Mouse (Mus musculus) erythroblast, embryonic 14.5 days (primary cell): ENCODE data around the gene Anapc13. TPM values are rescaled to one million over a fixed set of nuclear protein-coding genes. Genes with fewer than 3 reads are reported as not detected.

Experiments
- H3K27me3 ChIP-seq: 2 replicates; pipeline ENCODE4 v1.6.1; 2012; ENCODE audit warnings: inconsistent platforms; ENCODE audit not compliant: control insufficient read depth
- H3K36me3 ChIP-seq: 2 replicates; pipeline ENCODE4 v1.6.1; 2012; ENCODE audit warnings: mild to moderate bottlenecking, inconsistent platforms; ENCODE audit not compliant: control insufficient read depth
- H3K4me1 ChIP-seq: 2 replicates; pipeline ENCODE4 v1.6.1; 2012; ENCODE audit warnings: inconsistent platforms; ENCODE audit not compliant: control insufficient read depth
- H3K4me3 ChIP-seq: replicated peaks from 2 replicates; pipeline ENCODE3; 2012; ENCODE audit warnings: moderate library complexity, mild to moderate bottlenecking, inconsistent platforms
- H3K9me3 ChIP-seq: 2 replicates; pipeline ENCODE4 v1.6.1; 2012; ENCODE audit warnings: low read length, inconsistent platforms, mixed read lengths; ENCODE audit not compliant: control insufficient read depth
- GATA1 ChIP-seq: IDR thresholded peaks from 2 replicates; pipeline ENCODE4 v1.6.1; 2012; ENCODE audit warnings: low read length, inconsistent platforms, mixed read lengths
- TAL1 ChIP-seq: IDR thresholded peaks from 3 replicates; pipeline ENCODE4 v1.6.1; 2012; ENCODE audit warnings: low read length, inconsistent platforms, mixed read lengths
- polyA plus RNA-seq: library from polyadenylated mRNA; stranded (reverse); fragments of >175 nt; gene quantifications from 2 replicates; pipeline ENCODE4 v1.2.3, GENCODE M21; 2012

The Anapc13 gene
- polyA plus RNA-seq, 1 experiment, result 5.9 TPM

- Histone ChIP-seq H3K4me1 (no peaks in the 10 kb centered on the region), H3K4me3 (no peak overlapping the region), H3K9me3 (no peaks in the 10 kb centered on the region), H3K36me3 (no peaks in the 10 kb centered on the region), H3K27me3 (no peaks in the 10 kb centered on the region)
- no peak for TF ChIP-seq TAL1
- TF ChIP-seq GATA1, result no peak
Measured at GRCm38 (mm10) chr9:102650637-102651036, 24.5 kb downstream of the Anapc13 start.

- TF ChIP-seq GATA1 (no peak), TAL1 (no peak)
- no peaks in the 10 kb centered on the region for H3K27me3 ChIP-seq
- H3K4me3 ChIP-seq, result no peak overlapping the region
- H3K9me3 ChIP-seq, result no peaks in the 10 kb centered on the region
- H3K4me1 ChIP-seq, result no peaks in the 10 kb centered on the region
- no peaks in the 10 kb centered on the region for H3K36me3 ChIP-seq
Measured at GRCm38 (mm10) chr9:102651199-102651720, 25.2 kb downstream of the Anapc13 start.

GRCm38 (mm10) chr9:102656355-102657095 lies 30.4 kb downstream of the Anapc13 start:
- no peaks in the 10 kb centered on the region for H3K4me1 ChIP-seq
- H3K27me3 ChIP-seq, result no peaks in the 10 kb centered on the region
- no peak overlapping the region for H3K4me3 ChIP-seq
- no peaks in the 10 kb centered on the region for H3K36me3 ChIP-seq
- H3K9me3 ChIP-seq, result no peaks in the 10 kb centered on the region
- TF ChIP-seq GATA1, result no peak
- no peak for TF ChIP-seq TAL1

- H3K4me1 ChIP-seq, result no peaks in the 10 kb centered on the region
- H3K4me3 ChIP-seq, result no peak overlapping the region
- H3K36me3 ChIP-seq, result no peaks in the 10 kb centered on the region
- no peaks in the 10 kb centered on the region for H3K9me3 ChIP-seq
- no peaks in the 10 kb centered on the region for H3K27me3 ChIP-seq
- TF ChIP-seq TAL1 (no peak), GATA1 (no peak)
Measured at GRCm38 (mm10) chr9:102668115-102668514, 42.0 kb downstream of the Anapc13 start.

GRCm38 (mm10) chr9:102668906-102669305 lies 42.8 kb downstream of the Anapc13 start:
- Histone ChIP-seq H3K4me3 (no peak overlapping the region), H3K36me3 (no peaks in the 10 kb centered on the region), H3K4me1 (no peaks in the 10 kb centered on the region), H3K27me3 (no peaks in the 10 kb centered on the region), H3K9me3 (no peaks in the 10 kb centered on the region)
- TF ChIP-seq TAL1, result no peak
- no peak for TF ChIP-seq GATA1

- no peaks in the 10 kb centered on the region for H3K36me3 ChIP-seq
Measured at GRCm38 (mm10) chr9:102673381-102673780, 47.3 kb downstream of the Anapc13 start.

GRCm38 (mm10) chr9:102675922-102676321 lies 49.8 kb downstream of the Anapc13 start:
- H3K4me1 ChIP-seq, result no peaks in the 10 kb centered on the region
- no peaks in the 10 kb centered on the region for H3K9me3 ChIP-seq
- no peaks in the 10 kb centered on the region for H3K27me3 ChIP-seq
- H3K4me3 ChIP-seq, result no peak overlapping the region
- H3K36me3 ChIP-seq, result no peaks in the 10 kb centered on the region
- TF ChIP-seq TAL1, result no peak
- no peak for TF ChIP-seq GATA1

More at GRCm38 (mm10) chr9:102673381-102673780, 47.3 kb downstream of the Anapc13 start:
- Histone ChIP-seq H3K4me1 (no peaks in the 10 kb centered on the region), H3K27me3 (no peaks in the 10 kb centered on the region), H3K9me3 (no peaks in the 10 kb centered on the region), H3K4me3 (no peak overlapping the region)
- no peak for TF ChIP-seq GATA1
- TF ChIP-seq TAL1, result no peak

- Histone ChIP-seq H3K4me3 (no peak overlapping the region), H3K27me3 (no peaks in the 10 kb centered on the region), H3K4me1 (no peaks in the 10 kb centered on the region), H3K9me3 (no peaks in the 10 kb centered on the region), H3K36me3 (no peaks in the 10 kb centered on the region)
- TF ChIP-seq TAL1 (no peak), GATA1 (no peak)
Measured at GRCm38 (mm10) chr9:102681470-102681869, 55.4 kb downstream of the Anapc13 start.

Other genes with a start within 250 kb of the Anapc13 start
- not detected in 2 replicates for gene Ky, start 120.5 kb upstream of the Anapc13 start, polyA plus RNA-seq
- 1.4 and 2.3 TPM in 2 replicates for gene Cep63, start 238 bp downstream of the Anapc13 start, polyA plus RNA-seq
- gene Amotl2, start 90.4 kb downstream of the Anapc13 start, polyA plus RNA-seq, result 0.03 TPM in 2 replicates
- 0.48 and 0.84 TPM in 2 replicates for gene Ryk, start 208.6 kb downstream of the Anapc13 start, polyA plus RNA-seq